Mouse (Mus musculus) frontal cortex, postnatal 10 days (tissue): ENCODE data around the gene Tmem128.

ENCODE experiments used
- DNase-seq, 2 experiments: peaks; one replicate each; pipeline ENCODE4 v3.0.0; 2022; ENCODE audit warnings: low spot score in 2 of 2, mixed read lengths in 1 of 2

The Tmem128 gene

GRCm38 (mm10) chr5:38260107-38260682 lies at the start of gene Tmem128:
Gene Tmem128, plus strand, starts transcription at chr5:38260185.
- DNase-seq, result peak in 1 of 2 experiments; percentile 62

GRCm38 (mm10) chr5:38211691-38212090 lies 48.3 kb upstream of the Tmem128 start:
- no peak for DNase-seq

- DNase-seq, result no peak
These were observed 47.0 kb upstream of the Tmem128 start for GRCm38 (mm10) chr5:38213009-38213408.

GRCm38 (mm10) chr5:38219771-38220307 lies 40.1 kb upstream of the Tmem128 start:
- DNase-seq, result peak; percentile 37 to 47

GRCm38 (mm10) chr5:38220328-38220912 lies 39.6 kb upstream of the Tmem128 start, which contains the start of the genes Zbtb49 and Lyar:
Gene Zbtb49, minus strand, starts transcription at chr5:38220457.
Gene Lyar, plus strand, starts transcription at chr5:38220470.
- peak; percentile 87 to 94 for DNase-seq

DNA sequence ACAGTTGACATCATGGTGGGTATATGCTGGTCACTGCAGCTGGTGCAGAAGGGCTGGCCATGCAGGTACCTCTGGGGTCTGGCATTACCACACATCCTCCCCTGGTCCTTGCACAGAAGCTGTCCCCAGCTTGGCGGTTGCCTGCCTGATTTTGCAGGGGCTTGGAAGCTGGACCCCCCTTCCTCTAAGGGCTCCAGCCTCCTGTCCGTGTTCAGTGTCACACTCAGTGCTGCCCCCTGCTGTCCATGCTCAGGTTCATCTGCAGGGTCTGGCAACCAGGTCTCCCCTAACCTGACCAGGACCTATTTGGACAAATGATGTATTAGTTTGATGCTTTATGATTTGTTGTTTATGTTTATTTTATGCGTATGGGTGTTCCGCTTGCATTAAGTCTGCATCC lies 24.6 kb upstream of the Tmem128 start:
- DNase-seq, result peak in 1 of 2 experiments; percentile 20

DNA sequence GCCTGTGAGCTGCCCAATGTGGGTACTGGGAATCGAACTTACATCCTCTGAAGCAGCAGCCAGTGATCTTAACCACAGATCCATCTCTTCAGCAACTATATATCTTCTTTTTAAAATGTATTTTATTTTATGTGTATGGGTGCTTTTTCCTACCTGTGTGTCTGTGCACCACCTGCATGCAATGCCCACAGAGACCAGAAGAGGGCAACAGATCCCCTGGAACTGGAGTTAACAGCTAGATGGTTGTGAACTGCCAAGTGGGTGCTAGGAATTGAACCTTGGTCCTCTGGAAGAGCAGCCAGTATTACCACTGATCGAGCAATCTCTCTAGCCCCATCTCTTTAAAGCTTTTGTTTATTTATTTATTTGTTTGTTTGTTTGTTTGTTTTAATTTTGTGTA lies 23.4 kb upstream of the Tmem128 start:
- no peak for DNase-seq

DNA sequence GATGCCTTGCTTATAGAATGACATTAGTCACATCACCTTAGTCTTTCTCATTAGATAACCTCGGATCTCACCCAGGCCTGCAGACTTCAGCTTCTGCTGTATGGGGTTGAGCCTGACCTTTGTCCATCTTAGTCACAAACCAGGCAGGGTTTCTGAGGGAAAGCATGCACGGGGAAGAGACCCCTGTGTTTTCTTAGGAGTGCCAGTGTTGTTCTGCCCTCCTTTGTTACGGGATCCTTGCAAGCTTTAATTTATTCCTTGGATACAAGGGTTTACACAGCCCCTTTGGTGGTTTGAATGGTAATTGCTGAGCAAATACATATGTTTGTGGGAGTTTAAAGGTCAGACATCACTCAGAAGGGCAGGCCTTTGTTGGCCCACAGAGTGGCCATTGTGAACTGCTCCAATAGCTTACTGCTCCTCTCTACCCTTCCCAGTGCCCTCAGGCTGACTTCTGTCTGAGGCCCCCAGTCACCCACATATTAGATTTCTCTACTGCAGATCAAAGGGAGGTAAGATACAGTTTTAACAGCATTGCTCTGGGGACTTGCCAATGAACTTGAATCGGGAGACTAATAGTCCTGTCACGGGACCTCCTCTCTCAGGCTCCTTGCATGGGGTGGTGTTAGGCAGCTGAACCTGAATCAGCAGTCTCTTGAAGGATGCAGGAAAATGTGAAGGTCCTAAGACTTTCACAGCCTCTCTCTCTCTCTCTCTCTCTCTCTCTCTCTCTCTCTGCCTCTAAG lies 19.1 kb upstream of the Tmem128 start:
- no peak for DNase-seq

GRCm38 (mm10) chr5:38241473-38241834 lies 18.5 kb upstream of the Tmem128 start:
- no peak for DNase-seq

DNA sequence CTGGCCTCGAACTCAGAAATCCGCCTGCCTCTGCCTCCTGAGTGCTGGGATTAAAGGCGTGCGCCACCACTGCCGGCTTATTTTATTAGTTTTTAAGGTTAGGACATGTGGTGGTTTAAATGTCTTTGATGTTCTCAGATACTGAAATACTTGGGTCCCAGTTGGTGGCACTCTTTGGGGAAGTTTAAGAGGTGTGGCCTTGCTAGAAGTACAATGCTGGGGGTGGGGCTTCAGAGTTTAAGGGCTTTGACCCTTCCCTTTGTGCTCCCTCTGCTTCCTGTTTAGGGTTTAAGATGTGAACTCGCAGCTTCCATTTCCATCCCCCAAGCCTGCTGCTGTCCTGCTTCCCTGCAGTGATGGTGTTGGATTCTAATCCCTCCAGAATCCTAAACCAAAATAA lies 18.0 kb upstream of the Tmem128 start:
- no peak for DNase-seq

DNA sequence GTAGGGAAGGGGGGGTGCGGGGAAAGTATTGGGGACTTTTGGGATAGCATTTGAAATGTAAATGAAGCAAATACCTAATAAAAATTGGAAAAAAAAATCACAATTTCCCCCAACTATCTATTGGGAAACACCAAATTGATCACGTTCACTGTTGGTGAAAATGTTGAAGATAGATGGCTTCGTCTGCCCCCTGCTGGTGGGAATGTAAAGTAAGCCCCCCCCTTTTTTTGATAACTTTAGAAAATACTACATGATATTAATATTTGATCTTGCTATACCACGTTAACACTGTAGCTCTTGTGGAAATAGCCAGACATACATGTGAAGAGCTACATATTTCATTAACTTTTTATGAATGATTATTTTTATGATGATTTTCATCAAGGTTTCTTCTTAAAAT lies 4.8 kb upstream of the Tmem128 start:
- no peak for DNase-seq

DNA sequence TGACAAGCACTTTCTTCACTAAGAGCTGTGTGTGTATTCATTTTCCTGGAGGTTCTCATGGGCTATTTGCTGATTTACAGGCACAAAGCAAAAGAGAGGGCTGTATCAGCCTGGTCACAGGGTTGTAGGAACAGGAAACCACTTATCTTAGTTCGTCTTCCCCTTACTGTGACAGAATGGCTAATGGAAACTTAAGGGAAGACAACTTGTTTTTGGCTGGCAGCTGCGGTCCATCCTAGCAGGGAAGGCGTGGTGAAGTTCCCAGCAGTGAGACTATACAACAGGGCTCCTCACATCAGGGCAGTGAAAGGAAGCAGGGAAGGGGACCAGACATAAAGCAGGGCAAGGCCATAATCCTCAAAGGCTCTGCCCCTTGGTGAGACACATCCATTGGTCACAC lies 4.3 kb upstream of the Tmem128 start:
- DNase-seq, result no peak

DNA sequence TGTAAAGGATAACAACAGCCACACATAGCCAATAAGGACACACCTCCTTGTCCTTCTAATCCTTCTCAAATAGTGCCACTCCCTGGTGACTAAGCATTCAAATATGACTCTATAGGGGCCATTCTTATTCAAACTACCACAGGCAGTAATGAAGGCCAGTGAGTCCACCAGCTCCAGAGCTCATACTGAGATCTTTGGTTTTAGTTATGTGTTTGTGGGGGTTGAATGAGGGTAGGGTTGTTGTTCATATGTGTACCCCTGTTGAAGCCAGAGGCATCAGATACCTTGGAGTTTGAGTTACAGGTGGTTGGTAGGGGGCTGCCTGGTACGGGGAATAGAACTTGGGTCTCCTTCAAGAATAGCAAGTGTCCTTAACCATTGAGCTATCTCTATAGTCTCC lies 3.4 kb upstream of the Tmem128 start:
- DNase-seq, result no peak

- DNase-seq, result no peak
These were observed 1.8 kb upstream of the Tmem128 start for GRCm38 (mm10) chr5:38258034-38258772.

- DNase-seq, result no peak
These were observed 1.2 kb upstream of the Tmem128 start for GRCm38 (mm10) chr5:38258773-38259146.

- DNase-seq, result no peak
These were observed 404 bp upstream of the Tmem128 start for GRCm38 (mm10) chr5:38259455-38260106.

DNA sequence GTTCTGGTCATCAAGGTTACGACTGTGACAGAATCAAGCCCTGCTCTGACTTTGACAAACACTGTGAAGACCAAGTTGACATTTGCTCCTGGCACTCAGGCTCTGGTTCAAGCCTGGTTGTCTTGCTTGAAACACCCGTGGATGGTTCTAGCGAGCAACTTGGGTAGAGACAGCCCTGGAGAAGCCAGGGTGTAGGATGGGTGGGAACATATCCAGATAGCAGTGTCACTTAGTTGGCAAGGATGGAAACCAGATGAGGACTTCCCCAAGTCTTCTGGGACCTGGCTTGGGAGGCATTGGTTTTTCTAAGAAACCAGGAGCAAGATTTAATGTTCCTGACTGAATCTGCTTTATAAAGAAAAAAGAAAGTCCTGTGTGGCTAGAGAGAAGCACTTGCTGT lies 11.0 kb downstream of the Tmem128 start:
- DNase-seq, result no peak

GRCm38 (mm10) chr5:38273831-38274230 lies 13.8 kb downstream of the Tmem128 start:
- no peak for DNase-seq

DNA sequence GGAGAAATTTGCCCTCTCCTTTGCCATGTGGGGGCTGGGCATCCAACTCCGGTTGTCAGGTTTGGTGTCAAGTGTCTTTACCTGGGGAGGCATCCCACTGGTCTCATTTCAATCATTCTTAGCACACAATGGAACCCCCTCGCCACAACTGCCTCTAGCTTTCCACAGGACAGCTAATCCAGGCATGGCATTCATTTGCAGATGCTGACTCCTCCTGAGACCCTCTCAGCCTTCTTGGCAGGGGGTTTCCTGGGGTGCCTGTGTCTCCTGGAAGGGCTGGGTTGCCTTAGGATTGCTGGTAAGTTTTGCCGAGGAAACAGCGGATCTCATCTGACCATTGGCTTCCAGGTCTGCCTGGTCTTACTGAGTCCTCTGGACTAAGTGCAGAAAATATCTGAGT lies 15.8 kb downstream of the Tmem128 start, which contains the start of gene Otop1:
Otop1 (plus strand) TSS at position 202 of the 400 bp plus-strand sequence.
- no peak for DNase-seq

GRCm38 (mm10) chr5:38276451-38276850 lies 16.5 kb downstream of the Tmem128 start:
- DNase-seq, result no peak

- no peak for DNase-seq
These were observed 17.3 kb downstream of the Tmem128 start for GRCm38 (mm10) chr5:38277098-38277866.
